Mouse (Mus musculus) megakaryocyte, embryonic 14.5 days (primary cell): ENCODE data around the gene Slc35d3. TPM values are rescaled to one million over a fixed set of nuclear protein-coding genes. Genes with fewer than 3 reads are reported as not detected.

ENCODE experiments used
- H3K27me3 ChIP-seq: replicated peaks from 2 replicates; pipeline ENCODE3; 2012; ENCODE audit warnings: inconsistent platforms
- H3K36me3 ChIP-seq: replicated peaks from 2 replicates; pipeline ENCODE3; 2012; ENCODE audit warnings: low read length, inconsistent platforms, mixed read lengths
- H3K4me1 ChIP-seq: 2 replicates; pipeline ENCODE4 v1.6.1; 2012; ENCODE audit warnings: inconsistent platforms
- H3K4me3 ChIP-seq: replicated peaks from 2 replicates; pipeline ENCODE3; 2012; ENCODE audit warnings: moderate library complexity, mild to moderate bottlenecking, inconsistent platforms
- H3K9me3 ChIP-seq: 2 replicates; pipeline ENCODE4 v1.6.1; 2012; ENCODE audit warnings: inconsistent platforms
- FLI1 ChIP-seq: IDR thresholded peaks from 2 replicates; pipeline ENCODE4 v1.6.1; 2012; ENCODE audit warnings: low read length, inconsistent platforms, mixed read lengths
- GATA1 ChIP-seq: IDR thresholded peaks from 3 replicates; pipeline ENCODE4 v1.6.1; 2012; ENCODE audit warnings: mixed read lengths, low read length, inconsistent platforms, borderline replicate concordance
- polyA plus RNA-seq: library from polyadenylated mRNA; stranded (reverse); fragments of >175 nt; gene quantifications from 2 replicates; pipeline ENCODE4 v1.2.3, GENCODE M21; 2012; ENCODE audit warnings: low replicate concordance; ENCODE audit not compliant: insufficient read depth

Gene Slc35d3
- polyA plus RNA-seq: 97.6 and 235 TPM in 2 replicates

DNA sequence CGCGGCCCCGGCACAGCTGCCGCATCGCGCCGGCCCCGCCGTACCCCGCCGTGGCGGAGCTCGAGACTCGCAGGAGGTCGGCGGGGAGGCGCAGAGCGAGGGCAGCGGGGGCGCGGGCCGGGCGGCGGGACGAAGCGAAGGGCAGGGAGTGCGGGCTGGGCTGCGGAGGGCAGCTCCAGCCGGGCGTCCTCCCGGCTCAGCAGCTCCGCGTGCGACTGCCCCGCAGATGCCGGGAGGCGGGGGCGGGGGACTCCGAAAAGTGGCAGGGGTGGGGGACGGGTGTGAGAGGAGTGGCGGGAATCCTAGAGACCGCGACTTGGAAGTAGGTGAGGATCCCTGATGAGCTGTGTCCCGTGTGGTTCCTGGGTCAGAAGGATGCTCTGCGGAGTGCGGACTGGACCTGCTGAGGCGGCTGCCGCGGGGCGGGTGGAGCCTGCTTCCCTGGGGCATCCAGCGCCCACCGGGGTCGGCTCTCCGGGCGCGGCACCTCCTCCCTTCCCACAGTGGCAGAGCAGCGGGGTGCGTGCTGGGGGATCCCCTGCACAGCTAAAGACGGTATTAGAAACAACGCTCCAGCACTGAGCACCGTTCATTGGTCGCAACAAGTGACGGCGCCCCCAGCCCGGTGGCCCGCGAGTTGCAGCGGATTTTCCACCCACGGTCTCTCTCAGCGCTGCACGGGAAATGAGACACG is at the start of gene Slc35d3:
TSS of gene Slc35d3 (minus strand) at position 462 of the 694 bp plus-strand sequence.
- peaks cover 32% of the 10 kb centered on the region for H3K36me3 ChIP-seq
- H3K9me3 ChIP-seq: no peaks in the 10 kb centered on the region
- no peaks in the 10 kb centered on the region for H3K27me3 ChIP-seq
- no peak for TF ChIP-seq GATA1
- no peak for TF ChIP-seq FLI1
- H3K4me3 ChIP-seq: peak within 1 kb of the TSS; percentile 91
- H3K4me1 ChIP-seq: peaks cover 85% of the 10 kb centered on the region

DNA sequence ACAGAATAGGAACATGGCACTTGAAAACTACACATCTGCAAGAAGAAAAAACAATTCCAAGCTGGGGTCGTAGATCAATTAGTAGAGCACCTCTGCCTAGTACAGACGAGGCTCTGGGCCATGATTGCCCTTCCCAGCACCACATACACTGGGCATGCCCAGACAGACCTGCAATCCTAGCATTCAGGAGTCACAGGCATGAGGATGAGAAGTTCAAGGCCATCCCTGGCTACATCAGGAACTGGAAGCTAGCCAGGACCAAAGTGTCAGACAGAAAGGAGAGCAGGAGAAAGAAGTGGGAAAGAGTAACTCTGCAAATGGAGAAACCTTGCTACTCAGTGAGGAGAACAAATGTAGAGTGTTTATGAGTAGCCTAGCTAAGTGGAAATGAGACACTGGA is 48.9 kb upstream of the Slc35d3 start:
- H3K9me3 ChIP-seq: no peaks in the 10 kb centered on the region
- TF ChIP-seq FLI1 (no peak), GATA1 (no peak)
- peaks cover 35% of the 10 kb centered on the region for H3K4me1 ChIP-seq
- H3K27me3 ChIP-seq: no peaks in the 10 kb centered on the region
- no peak overlapping the region for H3K4me3 ChIP-seq
- H3K36me3 ChIP-seq: peaks cover 91% of the 10 kb centered on the region

DNA sequence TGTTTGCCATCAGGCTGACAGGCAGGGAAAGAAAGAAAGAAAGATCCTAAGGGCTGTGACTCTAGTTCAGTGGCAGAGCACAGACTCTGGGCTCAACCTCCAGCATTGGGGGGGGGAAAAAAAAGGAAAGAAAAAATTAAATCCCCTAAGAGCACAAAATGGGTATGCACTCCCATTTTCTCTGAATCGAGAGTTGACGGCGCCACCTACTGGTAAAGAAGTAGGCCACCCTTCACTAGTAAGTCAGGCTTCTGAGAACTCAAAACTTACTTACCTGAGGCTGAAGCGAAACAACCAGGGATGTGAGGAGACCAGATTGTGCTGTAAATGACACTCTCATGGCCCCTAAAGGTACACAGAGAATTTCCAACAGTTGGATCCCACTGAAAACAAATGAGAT is 42.7 kb upstream of the Slc35d3 start:
- peaks cover 34% of the 10 kb centered on the region for H3K4me1 ChIP-seq
- TF ChIP-seq FLI1 (no peak), GATA1 (no peak)
- H3K4me3 ChIP-seq: no peak overlapping the region
- H3K9me3 ChIP-seq: no peaks in the 10 kb centered on the region
- H3K36me3 ChIP-seq: peaks cover 77% of the 10 kb centered on the region
- H3K27me3 ChIP-seq: no peaks in the 10 kb centered on the region

DNA sequence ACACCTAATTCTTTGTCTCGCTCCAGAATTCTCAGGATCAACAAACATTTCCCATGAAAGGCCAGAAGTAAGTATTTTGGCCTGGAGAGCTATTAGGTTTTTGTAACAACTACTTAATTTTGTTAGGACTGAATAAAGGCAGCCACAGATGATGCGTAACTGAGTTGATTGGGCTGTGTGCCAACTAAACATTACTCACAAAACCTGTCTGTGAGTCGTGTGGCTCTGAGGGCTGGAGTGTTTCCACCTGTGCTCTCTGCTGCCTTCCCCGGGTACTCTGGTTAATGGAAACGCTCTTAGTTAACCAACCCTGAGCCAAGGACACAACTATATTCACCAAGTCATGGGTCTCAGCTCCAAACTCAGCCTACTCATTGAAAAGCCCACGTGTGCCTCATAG is 41.9 kb upstream of the Slc35d3 start:
- H3K36me3 ChIP-seq: peaks cover 77% of the 10 kb centered on the region
- TF ChIP-seq GATA1 (no peak), FLI1 (no peak)
- H3K4me1 ChIP-seq: peaks cover 39% of the 10 kb centered on the region
- no peaks in the 10 kb centered on the region for H3K9me3 ChIP-seq
- no peak overlapping the region for H3K4me3 ChIP-seq
- no peaks in the 10 kb centered on the region for H3K27me3 ChIP-seq

DNA sequence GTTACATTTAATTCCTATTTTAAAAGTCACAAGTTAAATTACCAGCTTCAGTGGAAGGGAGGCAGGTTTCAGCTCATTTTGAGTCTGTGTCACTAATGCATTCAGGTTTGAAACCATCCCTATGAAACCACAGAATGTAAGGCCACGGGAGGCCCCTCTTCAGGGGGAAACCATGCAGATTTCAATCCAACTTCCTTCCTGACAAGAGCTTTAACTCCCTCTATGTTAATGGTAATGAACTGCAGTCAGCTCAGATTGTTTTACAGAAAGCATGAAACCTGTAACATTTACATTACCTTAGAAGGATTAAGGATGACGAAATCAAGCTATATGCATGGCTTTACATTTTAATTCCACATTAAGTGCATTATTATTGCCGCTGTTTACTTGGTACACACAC is 40.4 kb upstream of the Slc35d3 start:
- H3K4me1 ChIP-seq: peaks cover 44% of the 10 kb centered on the region
- no peaks in the 10 kb centered on the region for H3K9me3 ChIP-seq
- TF ChIP-seq FLI1 (no peak), GATA1 (no peak)
- peaks cover 70% of the 10 kb centered on the region for H3K36me3 ChIP-seq
- no peaks in the 10 kb centered on the region for H3K27me3 ChIP-seq
- no peak overlapping the region for H3K4me3 ChIP-seq

DNA sequence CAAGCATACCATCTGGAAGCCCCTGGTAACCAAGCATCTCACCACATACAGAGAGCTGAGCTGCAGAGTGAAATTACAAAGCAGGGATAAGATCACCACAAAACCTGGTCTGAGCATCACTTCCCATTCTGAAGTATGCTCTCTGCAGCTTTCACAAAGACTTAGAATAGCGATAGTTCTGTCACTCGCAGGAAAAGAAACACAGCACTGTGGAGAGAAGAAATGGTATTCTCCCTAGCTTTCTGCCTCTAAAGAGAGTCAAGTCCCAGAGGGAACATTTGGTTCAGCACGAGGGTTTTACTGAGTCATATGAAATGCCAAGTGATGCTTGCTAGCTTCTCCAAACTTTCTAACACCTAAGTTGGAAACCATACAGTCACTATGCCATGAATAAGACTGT is 38.6 kb upstream of the Slc35d3 start:
- TF ChIP-seq FLI1 (no peak), GATA1 (no peak)
- no peaks in the 10 kb centered on the region for H3K9me3 ChIP-seq
- H3K4me3 ChIP-seq: no peak overlapping the region
- peaks cover 66% of the 10 kb centered on the region for H3K36me3 ChIP-seq
- no peaks in the 10 kb centered on the region for H3K27me3 ChIP-seq
- H3K4me1 ChIP-seq: peaks cover 61% of the 10 kb centered on the region

DNA sequence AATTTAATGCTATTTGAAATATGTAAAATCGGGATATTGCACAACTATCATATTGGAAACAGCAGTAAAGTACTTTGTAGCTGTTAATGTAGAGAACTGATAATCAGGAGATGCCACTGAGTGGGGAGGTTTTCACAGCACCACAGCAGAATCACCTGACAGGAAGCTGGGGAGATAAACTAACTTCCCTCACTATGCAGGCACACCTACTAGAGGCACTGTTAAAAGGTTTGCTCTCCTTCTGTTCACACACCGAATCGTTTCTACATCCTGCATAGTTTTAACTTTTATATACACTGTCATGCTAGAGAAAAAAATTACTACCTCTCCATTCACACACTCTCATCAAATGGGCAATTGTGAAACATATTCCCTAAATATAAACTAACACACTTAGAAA is 35.0 kb upstream of the Slc35d3 start:
- no peaks in the 10 kb centered on the region for H3K9me3 ChIP-seq
- TF ChIP-seq GATA1: no peak
- TF ChIP-seq FLI1: no peak
- H3K27me3 ChIP-seq: no peaks in the 10 kb centered on the region
- H3K4me3 ChIP-seq: no peak overlapping the region
- H3K36me3 ChIP-seq: peaks cover 76% of the 10 kb centered on the region
- peaks cover 81% of the 10 kb centered on the region for H3K4me1 ChIP-seq

DNA sequence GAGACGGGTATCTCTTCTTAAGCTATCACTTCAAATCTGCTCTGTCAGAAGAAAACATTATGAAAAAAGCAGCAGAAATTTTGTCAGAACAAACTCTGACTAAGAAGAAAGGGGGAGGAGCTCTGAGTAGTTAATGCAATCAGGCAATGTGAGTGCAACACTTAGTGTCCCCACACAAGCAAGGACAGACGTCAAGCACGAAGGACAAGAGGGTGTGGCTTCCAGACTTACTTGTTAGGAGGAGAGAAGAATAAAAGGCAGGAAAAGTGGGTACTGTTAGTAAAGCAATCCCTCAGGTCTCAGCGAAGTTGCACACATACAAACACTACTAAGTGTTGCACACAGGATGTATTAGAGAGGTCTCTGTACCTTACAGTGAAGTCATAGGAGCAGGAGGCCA is 33.1 kb upstream of the Slc35d3 start:
- Histone ChIP-seq H3K9me3 (no peaks in the 10 kb centered on the region), H3K27me3 (no peaks in the 10 kb centered on the region), H3K4me1 (peaks cover 73% of the 10 kb centered on the region), H3K4me3 (no peak overlapping the region), H3K36me3 (peaks cover 70% of the 10 kb centered on the region)
- TF ChIP-seq FLI1 (no peak), GATA1 (no peak)

DNA sequence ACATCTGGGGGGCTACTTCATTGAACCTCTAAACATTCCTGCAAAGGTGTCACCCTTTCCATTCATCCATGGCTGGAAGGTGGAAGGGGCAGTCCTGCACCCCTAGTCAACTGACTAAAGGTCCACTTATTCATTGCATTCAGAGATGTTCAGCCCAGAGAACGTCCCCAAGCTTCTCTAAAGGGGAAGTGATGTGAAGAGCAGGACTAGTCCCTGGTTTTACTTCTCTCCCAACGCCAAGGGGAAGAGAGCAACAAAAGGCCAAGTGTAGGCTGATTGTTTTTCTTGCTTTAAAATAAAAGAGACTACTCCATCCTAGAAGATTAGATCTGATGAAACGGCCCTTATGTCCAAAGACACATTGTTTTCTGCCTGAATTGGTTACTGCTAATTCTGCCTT is 29.2 kb upstream of the Slc35d3 start:
- H3K27me3 ChIP-seq: no peaks in the 10 kb centered on the region
- H3K9me3 ChIP-seq: no peaks in the 10 kb centered on the region
- no peak overlapping the region for H3K4me3 ChIP-seq
- peaks cover 65% of the 10 kb centered on the region for H3K36me3 ChIP-seq
- H3K4me1 ChIP-seq: peaks cover 62% of the 10 kb centered on the region
- TF ChIP-seq FLI1 (no peak), GATA1 (no peak)

DNA sequence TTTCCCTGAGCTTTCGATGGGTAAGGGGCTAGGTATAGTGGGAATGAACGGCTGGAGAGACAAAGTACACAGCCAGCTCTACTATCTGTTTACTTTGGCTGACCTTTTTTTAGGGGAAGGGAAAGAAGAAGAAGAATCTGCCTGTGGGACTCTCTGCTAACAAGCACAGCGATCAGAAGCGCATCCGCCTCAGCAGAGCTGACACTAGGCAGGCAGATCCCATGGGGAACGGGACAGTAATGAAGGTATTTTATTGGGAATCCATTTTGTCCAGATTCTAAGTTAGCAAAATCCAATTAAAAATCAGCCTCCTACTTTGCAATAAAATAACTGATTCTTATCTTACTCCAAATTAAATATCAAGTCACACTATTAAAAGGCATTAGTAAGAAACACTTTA is 27.9 kb upstream of the Slc35d3 start:
- Histone ChIP-seq H3K27me3 (no peaks in the 10 kb centered on the region), H3K4me3 (no peak overlapping the region), H3K9me3 (no peaks in the 10 kb centered on the region), H3K4me1 (peaks cover 58% of the 10 kb centered on the region), H3K36me3 (peaks cover 67% of the 10 kb centered on the region)
- TF ChIP-seq FLI1 (no peak), GATA1 (no peak)

DNA sequence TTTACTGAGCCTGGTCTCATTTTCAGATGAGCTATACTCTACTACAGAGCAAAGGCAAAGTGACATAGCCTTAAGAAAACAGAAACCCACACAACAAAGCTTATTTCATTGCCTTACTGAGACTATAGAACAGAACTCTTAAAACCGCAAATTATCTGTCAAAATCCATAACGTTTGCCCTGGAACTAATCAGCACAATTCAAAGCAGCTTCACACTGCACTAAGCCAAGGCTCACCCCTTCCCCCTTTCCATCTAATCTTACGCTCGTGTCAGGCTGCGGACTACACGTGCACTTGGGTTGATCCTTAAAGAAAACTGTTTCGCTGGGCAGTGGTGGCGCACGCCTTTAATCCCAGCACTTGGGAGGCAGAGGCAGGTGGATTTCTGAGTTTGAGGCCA is 26.4 kb upstream of the Slc35d3 start:
- Histone ChIP-seq H3K9me3 (no peaks in the 10 kb centered on the region), H3K27me3 (no peaks in the 10 kb centered on the region), H3K36me3 (peaks cover 68% of the 10 kb centered on the region), H3K4me3 (no peak overlapping the region), H3K4me1 (peaks cover 46% of the 10 kb centered on the region)
- no peak for TF ChIP-seq FLI1
- no peak for TF ChIP-seq GATA1
